Mouse (Mus musculus) intestine, embryonic 15.5 days (tissue): ENCODE results near the gene Itfg1. TPM values are rescaled to one million over a fixed set of nuclear protein-coding genes. Genes with fewer than 3 reads are reported as not detected.

ENCODE experiments used
- ATAC-seq: fragments of 200-750 bp; cut with Nextera tagmentation; 2 replicates; pipeline ENCODE4 v1.8.0; 2017; ENCODE audit warnings: moderate TSS enrichment, moderate library complexity
- H3K27ac ChIP-seq: fragments of 300-500 bp; sonication (generic); 2 replicates; pipeline ENCODE4 v1.5.1; 2015; ENCODE audit warnings: mild to moderate bottlenecking, inconsistent platforms
- H3K27me3 ChIP-seq: fragments of 300-500 bp; sonication (generic); replicated peaks from 2 replicates; pipeline ENCODE4 v1.6.1; 2015; ENCODE audit warnings: inconsistent platforms
- H3K36me3 ChIP-seq: fragments of 300-500 bp; sonication (generic); 2 replicates; pipeline ENCODE4 v1.6.1; 2015; ENCODE audit warnings: inconsistent platforms
- H3K4me1 ChIP-seq: fragments of 300-500 bp; sonication (generic); replicated peaks from 2 replicates; pipeline ENCODE4 v1.6.1; 2015; ENCODE audit warnings: inconsistent platforms
- H3K4me2 ChIP-seq: fragments of 300-500 bp; sonication (generic); replicated peaks from 2 replicates; pipeline ENCODE4 v1.6.1; 2015; ENCODE audit warnings: mild to moderate bottlenecking, inconsistent platforms
- H3K4me3 ChIP-seq: fragments of 300-500 bp; sonication (generic); replicated peaks from 2 replicates; pipeline ENCODE4 v1.5.1; 2015; ENCODE audit warnings: inconsistent platforms
- H3K9ac ChIP-seq: fragments of 300-500 bp; sonication (generic); 2 replicates; pipeline ENCODE4 v1.6.1; 2015; ENCODE audit warnings: inconsistent platforms
- H3K9me3 ChIP-seq: fragments of 300-500 bp; sonication (generic); 2 replicates; pipeline ENCODE4 v1.6.1; 2016; ENCODE audit warnings: inconsistent platforms
- WGBS: fragments of 180-500 bp; shearing (Covaris S2); methylation state at CpG from one replicate; pipeline ENCODE4 v1.1.7; 2015; 5-methylcytosine and 5-hydroxymethylcytosine counted together
- polyA plus RNA-seq: library from polyadenylated mRNA; unstranded; fragments of >200 nt; fragmentation: Nextera tagmentation; extraction: Ambion mirVana; gene quantifications from 2 replicates; pipeline ENCODE4 v1.2.1, GENCODE M21; 2015

Itfg1 gene
- polyA plus RNA-seq, 1 experiment from 2014 or later: 66.9 TPM

DNA sequence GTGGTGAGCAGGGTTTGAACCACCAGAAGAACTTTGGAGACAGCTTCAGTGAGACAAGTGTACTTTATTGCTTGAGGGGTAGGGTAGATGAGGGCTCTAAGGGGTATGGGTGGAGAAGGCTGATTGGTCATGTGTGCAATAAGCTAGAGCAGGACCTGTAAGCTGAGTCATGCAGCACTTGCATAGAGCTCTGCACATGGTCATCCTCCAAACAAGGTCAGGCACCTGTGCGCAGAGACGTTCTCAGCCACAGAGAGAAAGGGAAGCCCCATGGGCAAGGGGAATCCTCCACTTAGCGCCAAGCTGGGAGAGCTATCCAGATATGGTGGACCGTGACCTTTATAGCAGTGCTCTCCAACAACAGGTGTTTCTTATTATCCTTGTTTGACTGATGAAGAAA lies 124.0 kb downstream of the Itfg1 start:
- no peaks in the 10 kb centered on the region for H3K4me1 ChIP-seq
- no peak overlapping the region for H3K9ac ChIP-seq
- no peaks in the 10 kb centered on the region for H3K27me3 ChIP-seq
- 0 out of 2 replicates have a peak, but pooled peaks cover 2% of the 10 kb centered on the region for H3K36me3 ChIP-seq
- H3K27ac ChIP-seq: no peak overlapping the region
- H3K4me3 ChIP-seq: no peak overlapping the region
- ATAC-seq: no peak
- WGBS: 89% methylated on average over 4 of the region's 4 CpGs
- H3K4me2 ChIP-seq: no peak overlapping the region
- H3K9me3 ChIP-seq: no peaks in the 10 kb centered on the region

DNA sequence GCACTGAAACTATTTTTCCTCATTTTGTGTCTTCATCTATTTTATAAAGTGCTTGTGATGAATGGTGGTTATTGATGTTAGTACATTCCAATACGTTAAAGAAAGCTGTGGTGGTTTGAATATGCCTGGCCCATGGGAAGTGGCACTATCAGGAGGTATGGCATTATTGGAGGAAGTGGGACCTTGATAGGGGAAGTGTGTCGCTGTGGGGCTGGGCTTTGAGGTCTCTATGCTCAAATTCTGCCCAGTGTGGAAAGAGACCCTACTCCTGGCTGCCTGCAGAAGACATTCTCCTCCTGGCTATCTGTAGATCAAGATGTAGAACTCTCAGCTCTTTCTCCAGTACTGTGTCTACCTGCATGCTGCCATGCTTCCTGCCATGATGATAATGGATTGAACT lies 133.7 kb downstream of the Itfg1 start:
- no peak for ATAC-seq
- no peak overlapping the region for H3K4me2 ChIP-seq
- H3K4me1 ChIP-seq: no peaks in the 10 kb centered on the region
- H3K4me3 ChIP-seq: no peak overlapping the region
- no peak overlapping the region for H3K9ac ChIP-seq
- no peaks in the 10 kb centered on the region for H3K27me3 ChIP-seq
- H3K27ac ChIP-seq: no peak overlapping the region
- 80% methylated on average over 2 of the region's 2 CpGs for WGBS
- H3K36me3 ChIP-seq: no peaks in the 10 kb centered on the region
- H3K9me3 ChIP-seq: no peaks in the 10 kb centered on the region

DNA sequence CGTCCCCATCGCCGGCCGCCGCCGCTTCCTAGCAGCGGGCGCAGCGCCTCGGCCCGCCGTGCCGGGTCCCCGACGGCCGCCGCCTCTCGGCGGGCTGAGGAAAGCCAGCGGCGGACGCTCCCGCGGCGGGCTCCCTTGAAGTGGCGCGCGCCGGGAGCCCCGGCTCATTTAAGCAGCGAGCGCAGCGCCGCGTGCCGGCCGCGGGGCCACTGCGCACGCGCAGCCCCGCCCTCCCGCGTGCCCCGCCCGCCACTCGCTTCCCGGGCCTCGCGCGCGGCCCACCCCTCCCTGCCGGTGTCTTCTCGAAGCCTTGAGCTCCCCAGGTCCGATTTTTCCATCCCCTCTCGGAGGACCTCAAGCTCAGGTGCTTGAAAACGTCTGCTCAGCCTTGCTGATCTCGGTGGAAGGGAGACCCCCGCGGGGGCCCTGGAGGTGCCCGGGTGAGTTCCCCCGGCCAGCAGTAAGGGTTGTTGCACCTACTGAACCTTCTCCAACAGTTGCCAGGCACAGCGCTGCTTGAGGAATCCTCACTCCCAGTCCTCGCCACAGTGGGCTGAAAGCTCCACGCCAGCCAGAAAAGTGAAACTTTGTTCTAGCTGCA lies 139.9 kb downstream of the Itfg1 start, which contains the start of gene Neto2:
Gene Neto2 (minus strand): TSS at position 174 of the 601 bp plus-strand sequence.
- H3K9ac ChIP-seq: peak within 1 kb of the TSS; percentile 70
- ATAC-seq: peak; percentile 94
- peaks cover 4% of the 10 kb centered on the region for H3K4me1 ChIP-seq
- no peaks in the 10 kb centered on the region for H3K27me3 ChIP-seq
- WGBS: 4% methylated on average over 57 of the region's 65 CpGs
- H3K36me3 ChIP-seq: no peaks in the 10 kb centered on the region
- peak within 1 kb of the TSS; percentile 73 for H3K27ac ChIP-seq
- peak within 1 kb of the TSS; percentile 99 for H3K4me2 ChIP-seq
- peak within 1 kb of the TSS; percentile 70 for H3K4me3 ChIP-seq
- no peaks in the 10 kb centered on the region for H3K9me3 ChIP-seq

DNA sequence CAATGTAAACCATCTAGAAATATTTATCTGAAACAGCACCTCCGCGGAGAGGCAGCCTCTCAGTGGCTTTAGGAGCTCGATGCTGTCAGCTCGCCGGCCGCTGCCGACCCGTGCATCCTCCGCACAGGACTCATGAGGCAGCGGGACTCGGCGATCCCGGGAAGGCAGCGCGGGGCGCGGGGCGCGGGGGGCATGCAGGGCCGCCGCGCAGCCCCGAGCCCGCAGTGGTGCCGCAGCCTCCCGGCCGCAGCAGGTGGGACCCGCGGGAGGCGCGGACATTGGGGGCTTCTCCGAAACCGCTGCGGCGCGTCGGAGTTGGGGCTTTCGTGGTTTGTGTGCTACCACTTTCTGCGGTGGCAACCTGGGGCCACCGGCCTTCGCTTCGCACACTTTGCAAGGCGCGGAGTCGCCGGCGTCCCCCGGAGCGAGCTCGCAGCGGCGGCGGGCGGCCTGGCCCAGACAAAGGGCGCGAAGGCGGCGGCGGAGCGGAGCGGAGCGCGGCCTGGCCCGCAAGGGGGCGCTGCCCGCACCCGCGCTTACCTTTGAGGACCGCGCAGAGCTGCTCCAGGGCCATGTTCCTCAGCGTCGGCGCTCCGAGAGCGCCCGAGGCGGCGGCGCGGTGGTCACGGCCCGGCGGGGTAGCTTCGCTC lies 140.5 kb downstream of the Itfg1 start:
- under 1% methylated on average over 84 of the region's 84 CpGs for WGBS
- H3K27ac ChIP-seq: peak overlapping the region; percentile 73
- H3K4me3 ChIP-seq: peak overlapping the region; percentile 70
- H3K9ac ChIP-seq: peak overlapping the region; percentile 70
- ATAC-seq: peak; percentile 98
- no peaks in the 10 kb centered on the region for H3K9me3 ChIP-seq
- peak overlapping the region; percentile 99 for H3K4me2 ChIP-seq
- no peaks in the 10 kb centered on the region for H3K36me3 ChIP-seq
- no peaks in the 10 kb centered on the region for H3K27me3 ChIP-seq
- H3K4me1 ChIP-seq: peaks cover 4% of the 10 kb centered on the region

DNA sequence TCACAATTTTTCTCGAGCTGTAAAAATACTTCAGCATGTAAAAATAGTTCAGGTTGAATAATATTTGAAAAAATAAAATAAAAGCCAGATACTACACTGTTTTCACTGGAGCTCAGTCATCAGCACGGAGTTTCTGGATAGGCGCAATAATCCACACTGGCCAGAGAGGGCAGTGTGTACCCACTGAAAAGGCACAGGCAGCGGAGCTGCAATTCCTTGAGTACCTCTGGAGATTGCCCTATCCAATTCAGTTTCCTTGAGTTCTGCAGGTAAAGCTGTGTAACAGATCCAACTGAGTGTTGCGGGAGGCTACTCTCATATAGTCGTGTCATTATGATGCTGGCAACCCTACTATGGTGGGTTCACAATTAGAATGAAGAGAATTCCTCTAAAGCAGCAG lies 141.7 kb downstream of the Itfg1 start:
- Histone ChIP-seq H3K9me3 (no peaks in the 10 kb centered on the region), H3K27me3 (no peaks in the 10 kb centered on the region), H3K36me3 (no peaks in the 10 kb centered on the region), H3K4me2 (no peak overlapping the region; the same call in 1 of the 2 replicates), H3K4me3 (no peak overlapping the region), H3K4me1 (peaks cover 4% of the 10 kb centered on the region), H3K9ac (no peak overlapping the region), H3K27ac (no peak overlapping the region)
- under 1% methylated on average over 6 of the region's 6 CpGs for WGBS
- peak; percentile 48 for ATAC-seq

Other genes starting within 250 kb of the Itfg1 start
- 5.4 and 7.0 TPM in 2 replicates for gene Neto2, start 140.0 kb downstream of the Itfg1 start, polyA plus RNA-seq
- 31.0 and 33.4 TPM in 2 replicates for gene Phkb, start within 50 bp of the Itfg1 start, polyA plus RNA-seq